Mouse (Mus musculus) MEL (cell line): ENCODE results near the gene Il23r. TPM values are rescaled to one million over a fixed set of nuclear protein-coding genes. Genes with fewer than 3 reads are reported as not detected.

Source experiments
- DNase-seq: peaks from one replicate; pipeline ENCODE4 v3.0.0; 2011; ENCODE audit warnings: low read depth, low spot score
- H3K27ac ChIP-seq: 2 replicates; pipeline ENCODE4 v1.5.1; 2012; ENCODE audit warnings: low read depth, mild to moderate bottlenecking, control low read depth, low read length, moderate library complexity; ENCODE audit not compliant: control insufficient read depth
- H3K27me3 ChIP-seq, 2 experiments: fragments of 150-350 bp in 1 of 2; sonication (generic) in 1 of 2; 2 replicates each; pipeline ENCODE4 v1.6.1; 2012; ENCODE audit warnings: low read length in 2 of 2, mild to moderate bottlenecking in 2 of 2, improper control_type of control experiment in 1 of 2, moderate library complexity in 1 of 2; ENCODE audit not compliant: insufficient read depth in 2 of 2, control insufficient read depth in 1 of 2
- H3K36me3 ChIP-seq, 2 experiments: 2 replicates each; pipeline ENCODE4 v1.6.1; 2012 to 2014; ENCODE audit warnings: low read length in 2 of 2, improper control_type of control experiment in 1 of 2, inconsistent platforms in 1 of 2, mild to moderate bottlenecking in 1 of 2; ENCODE audit not compliant: insufficient read depth in 2 of 2, control insufficient read depth in 1 of 2
- H3K4me1 ChIP-seq, 2 experiments: fragments of 150-350 bp in 1 of 2; sonication (generic) in 1 of 2; 2 replicates each; pipeline ENCODE4 v1.6.1; 2012; ENCODE audit warnings: low read length in 2 of 2, improper control_type of control experiment in 1 of 2, mild to moderate bottlenecking in 1 of 2; ENCODE audit not compliant: insufficient read depth in 2 of 2, control insufficient read depth in 1 of 2
- H3K4me3 ChIP-seq, 2 experiments: fragments of 150-350 bp in 1 of 2; sonication (generic) in 1 of 2; 2 replicates each; pipeline ENCODE4 v1.5.1; 2012; ENCODE audit warnings: low read depth in 2 of 2, low read length in 2 of 2, mild to moderate bottlenecking in 2 of 2, moderate library complexity in 2 of 2, control low read depth in 1 of 2, improper control_type of control experiment in 1 of 2; ENCODE audit not compliant: control insufficient read depth in 1 of 2, insufficient read depth in 1 of 2
- H3K79me2 ChIP-seq: 2 replicates; pipeline ENCODE4 v1.6.1; 2012; ENCODE audit warnings: mild to moderate bottlenecking, low read length, moderate library complexity; ENCODE audit not compliant: control insufficient read depth, poor library complexity, insufficient read depth
- H3K9ac ChIP-seq: 2 replicates; pipeline ENCODE4 v1.6.1; 2012; ENCODE audit warnings: low read depth, mild to moderate bottlenecking, control low read depth, low read length, moderate library complexity; ENCODE audit not compliant: control insufficient read depth, poor library complexity, severe bottlenecking
- H3K9me3 ChIP-seq: fragments of 150-350 bp; sonication (generic); replicated peaks from 2 replicates; pipeline ENCODE4 v1.6.1; 2012; ENCODE audit warnings: mild to moderate bottlenecking, low read length, improper control_type of control experiment, moderate library complexity; ENCODE audit not compliant: insufficient read depth
- CHD1 ChIP-seq: IDR thresholded peaks from 2 replicates; pipeline ENCODE4 v1.6.1; 2012; ENCODE audit warnings: low read depth, mild to moderate bottlenecking, inconsistent platforms, low read length, improper control_type of control experiment
- CHD2 ChIP-seq: IDR thresholded peaks from 2 replicates; pipeline ENCODE4 v1.6.1; 2011; ENCODE audit warnings: low read length, improper control_type of control experiment
- CTCF ChIP-seq, 3 experiments: IDR thresholded peaks in 2 of 3; conservative IDR thresholded peaks in 1 of 3; 2 replicates each; pipeline ENCODE4 v1.5.1; 2011 to 2012; ENCODE audit warnings: low read length in 3 of 3, low read depth in 2 of 3, mild to moderate bottlenecking in 2 of 3, improper control_type of control experiment in 1 of 3, inconsistent platforms in 1 of 3, mixed read lengths in 1 of 3, moderate library complexity in 1 of 3; ENCODE audit not compliant: control insufficient read depth in 1 of 3, insufficient read depth in 1 of 3, poor library complexity in 1 of 3, severe bottlenecking in 1 of 3
- EP300 ChIP-seq, 2 experiments: IDR thresholded peaks; 2 replicates each; pipeline ENCODE4 v1.6.1; 2011; ENCODE audit warnings: improper control_type of control experiment in 2 of 2, low read length in 2 of 2, low read depth in 1 of 2, mild to moderate bottlenecking in 1 of 2
- ETS1 ChIP-seq: IDR thresholded peaks from 2 replicates; pipeline ENCODE4 v1.6.1; 2012; ENCODE audit warnings: low read depth, mild to moderate bottlenecking, inconsistent platforms, low read length, improper control_type of control experiment, moderate library complexity
- HCFC1 ChIP-seq: IDR thresholded peaks from 2 replicates; pipeline ENCODE4 v1.6.1; 2012; ENCODE audit warnings: low read depth, mild to moderate bottlenecking, inconsistent platforms, low read length, improper control_type of control experiment, moderate library complexity
- JUND ChIP-seq: IDR thresholded peaks from 2 replicates; pipeline ENCODE4 v1.6.1; 2011; ENCODE audit warnings: low read depth, mild to moderate bottlenecking, improper control_type of control experiment, low read length
- KAT2A ChIP-seq: conservative IDR thresholded peaks from 2 replicates; pipeline ENCODE4 v1.6.1; 2012; ENCODE audit warnings: low read depth, low read length, improper control_type of control experiment, inconsistent platforms
- MEF2A ChIP-seq: IDR thresholded peaks from 2 replicates; pipeline ENCODE4 v1.6.1; 2014; ENCODE audit warnings: low read depth, mild to moderate bottlenecking, inconsistent platforms, low read length, improper control_type of control experiment; ENCODE audit not compliant: poor library complexity, insufficient replicate concordance, severe bottlenecking; ENCODE audit errors: extremely low read depth
- NRF1 ChIP-seq: IDR thresholded peaks from 2 replicates; pipeline ENCODE4 v1.6.1; 2014; ENCODE audit warnings: low read depth, mild to moderate bottlenecking, inconsistent platforms, low read length, improper control_type of control experiment, moderate library complexity; ENCODE audit not compliant: poor library complexity, insufficient read depth, severe bottlenecking
- POLR2AphosphoS2 ChIP-seq: IDR thresholded peaks from 2 replicates; pipeline ENCODE4 v1.6.1; 2011; ENCODE audit warnings: low read length, improper control_type of control experiment
- RAD21 ChIP-seq: IDR thresholded peaks from 2 replicates; pipeline ENCODE4 v1.6.1; 2011; ENCODE audit warnings: mild to moderate bottlenecking, low read depth, low read length, improper control_type of control experiment
- SMC3 ChIP-seq: IDR thresholded peaks from 2 replicates; pipeline ENCODE4 v1.6.1; 2011; ENCODE audit warnings: low read depth, low read length, improper control_type of control experiment
- TAL1 ChIP-seq: IDR thresholded peaks from 2 replicates; pipeline ENCODE4 v1.6.1; 2012; ENCODE audit warnings: mild to moderate bottlenecking, inconsistent platforms, low read length, moderate library complexity, mixed read lengths
- TBP ChIP-seq: IDR thresholded peaks from 2 replicates; pipeline ENCODE4 v1.8.0; 2011; ENCODE audit warnings: low read depth, low read length, improper control_type of control experiment
- UBTF ChIP-seq: IDR thresholded peaks from 2 replicates; pipeline ENCODE4 v1.6.1; 2012; ENCODE audit warnings: low read depth, mild to moderate bottlenecking, inconsistent platforms, low read length, improper control_type of control experiment, moderate library complexity, borderline replicate concordance; ENCODE audit not compliant: insufficient read depth
- USF1 ChIP-seq: IDR thresholded peaks from 2 replicates; pipeline ENCODE4 v1.6.1; 2014; ENCODE audit warnings: low read depth, mild to moderate bottlenecking, inconsistent platforms, low read length, improper control_type of control experiment, moderate library complexity
- ZC3H11A ChIP-seq: IDR thresholded peaks from 2 replicates; pipeline ENCODE4 v1.6.1; 2012; ENCODE audit warnings: low read depth, mild to moderate bottlenecking, inconsistent platforms, low read length, improper control_type of control experiment
- polyA plus RNA-seq, 2 experiments: library from polyadenylated mRNA; stranded (reverse) in 1 of 2; unstranded in 1 of 2; fragments of >175 nt in 1 of 2; fragments of >200 nt in 1 of 2; gene quantifications; 2 replicates each; pipeline versions ENCODE4 v1.2.1 to v1.2.4; 2012; ENCODE audit warnings: low replicate concordance in 2 of 2, low read depth in 1 of 2; ENCODE audit not compliant: insufficient read length in 2 of 2, insufficient read depth in 1 of 2, missing spikeins in 1 of 2
- total RNA-seq: library from RNA; depleted of rRNA; stranded (reverse); fragments of 300-350 nt; gene quantifications from 2 replicates; pipeline ENCODE4 v1.2.3, GENCODE M21; 2012

The Il23r gene
- total and polyA plus RNA-seq, 3 experiments, result not detected

DNA sequence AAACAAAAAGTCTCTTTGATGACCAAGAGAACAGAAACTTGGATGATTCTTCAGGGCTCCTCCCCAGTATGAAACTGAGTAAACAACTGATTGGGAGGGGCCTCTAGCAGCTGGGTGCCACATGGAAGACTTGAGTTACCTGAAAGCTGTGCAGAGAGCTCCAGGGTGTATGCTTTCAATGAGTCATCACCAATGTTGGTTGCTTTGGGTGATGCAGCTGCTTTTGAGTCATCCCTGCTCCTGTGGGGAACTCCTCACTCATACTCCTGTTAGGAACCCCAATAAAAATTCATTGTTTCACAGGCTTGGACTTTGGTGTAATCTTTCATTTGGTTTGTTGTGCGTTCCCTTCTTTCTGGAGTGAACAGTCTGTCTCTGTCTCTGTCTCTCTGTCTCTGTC is 32.2 kb downstream of the Il23r start (continued):
- no peak for TF ChIP-seq MEF2A
- TF ChIP-seq, all 39 proteins: peak for 0

DNA sequence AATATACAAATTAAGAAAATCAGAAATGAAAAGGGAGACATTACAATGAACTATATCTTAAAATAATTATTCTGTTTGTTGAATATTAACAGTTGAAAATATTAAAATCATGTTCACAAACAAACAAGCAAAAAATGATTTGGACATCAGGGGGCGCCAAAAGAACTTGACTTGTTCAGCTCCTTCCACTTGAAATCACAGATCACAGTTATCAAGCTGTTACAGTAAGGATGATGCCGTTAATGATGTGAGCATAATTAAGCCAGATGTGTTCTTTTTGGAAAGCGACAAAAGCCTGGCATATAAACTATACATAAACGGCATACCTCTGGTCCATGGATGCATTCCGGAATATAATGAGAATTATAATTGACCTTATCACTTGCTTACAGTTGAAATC is 40.3 kb downstream of the Il23r start:
- Histone ChIP-seq H3K79me2 (no peaks in the 10 kb centered on the region), H3K27ac (no peak overlapping the region), H3K4me1 (no peaks in the 10 kb centered on the region), H3K27me3 (peaks cover 0 to 4% of the 10 kb centered on the region in 2 experiments; a peak in 2 of 4 replicates), H3K4me3 (no peak overlapping the region), H3K36me3 (no peaks in the 10 kb centered on the region), H3K9me3 (no peaks in the 10 kb centered on the region), H3K9ac (no peak overlapping the region)
- TF ChIP-seq CHD2, result no peak
- TF ChIP-seq HCFC1, result no peak
- TF ChIP-seq NRF1, result no peak
- no peak for TF ChIP-seq TBP
- no peak for TF ChIP-seq ZC3H11A
- peak; percentile 46 for TF ChIP-seq RAD21
- TF ChIP-seq UBTF, result no peak
- no peak for TF ChIP-seq USF1
- TF ChIP-seq KAT2A, result no peak
- TF ChIP-seq SMC3, result peak; percentile 44; the same call in 1 of the 2 replicates
- no peak for TF ChIP-seq JUND
- TF ChIP-seq ETS1, result no peak
- no peak for TF ChIP-seq POLR2AphosphoS2
- peak; percentile 17 to 56 (median 29); a peak in 3 of 6 replicates for TF ChIP-seq CTCF (IDR thresholded peaks at IDR 0.05 in 2 of 3, conservative IDR thresholded peaks at IDR 0.05 in 1 of 3; ENCODE audit: control insufficient read depth in 1 of 3, insufficient read depth in 1 of 3, low read depth in 2 of 3, low read length in 3 of 3, poor library complexity in 1 of 3, severe bottlenecking in 1 of 3)
- no peak for TF ChIP-seq CHD1
- TF ChIP-seq EP300 (IDR thresholded peaks at IDR 0.05; ENCODE audit: low read depth in 1 of 2, low read length in 2 of 2), result no peak
- TF ChIP-seq TAL1, result no peak
- peak; percentile 45 for DNase-seq

DNA sequence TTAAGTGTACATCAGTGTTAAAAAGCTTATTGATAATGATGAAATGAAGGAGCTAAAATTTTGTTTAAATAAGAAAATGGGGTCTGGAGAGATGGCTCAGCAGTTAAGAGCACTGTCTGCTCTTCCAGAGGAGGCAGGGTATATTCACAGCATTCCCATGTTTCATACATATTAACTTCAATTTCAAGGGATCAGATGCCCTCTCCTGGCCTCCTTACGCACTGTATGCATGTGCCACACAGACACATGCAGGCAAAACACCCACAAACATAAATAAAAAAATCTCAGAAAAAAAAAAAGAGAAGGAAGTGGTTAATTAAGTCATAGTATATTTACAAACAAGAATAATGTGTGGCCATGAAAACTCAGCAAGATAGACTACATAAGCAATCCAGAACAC is 45.8 kb downstream of the Il23r start:
- Histone ChIP-seq H3K9ac (no peak overlapping the region), H3K9me3 (no peaks in the 10 kb centered on the region), H3K27me3 (peaks cover 0 to 4% of the 10 kb centered on the region in 2 experiments; a peak in 2 of 4 replicates), H3K79me2 (no peaks in the 10 kb centered on the region), H3K4me3 (no peak overlapping the region)
- peak; percentile 39 for TF ChIP-seq RAD21
- peak; percentile 52; the same call in 1 of the 2 replicates for TF ChIP-seq SMC3
- TF ChIP-seq CTCF (IDR thresholded peaks at IDR 0.05 in 2 of 3, conservative IDR thresholded peaks at IDR 0.05 in 1 of 3; ENCODE audit: control insufficient read depth in 1 of 3, insufficient read depth in 1 of 3, low read depth in 2 of 3, low read length in 3 of 3, poor library complexity in 1 of 3, severe bottlenecking in 1 of 3), result peak in 1 of 3 experiments; percentile 32; a peak in 2 of 6 replicates
- TF ChIP-seq ETS1, result no peak
- TF ChIP-seq, all 39 proteins: peak for 3
- no peak overlapping the region for H3K27ac ChIP-seq
- H3K36me3 ChIP-seq, result no peaks in the 10 kb centered on the region
- peak; percentile 9 for DNase-seq
- H3K4me1 ChIP-seq, result no peaks in the 10 kb centered on the region
